Mouse (Mus musculus) neural tube, embryonic 11.5 days (tissue): ENCODE measurements around the gene Grin2c. TPM values are rescaled to one million over a fixed set of nuclear protein-coding genes. Genes with fewer than 3 reads are reported as not detected.

ENCODE experiments used
- ATAC-seq: fragments of 200-750 bp; cut with Nextera tagmentation; 2 replicates; pipeline ENCODE4 v1.8.0; 2017; ENCODE audit warnings: moderate number of reproducible peaks, mild to moderate bottlenecking, moderate TSS enrichment, moderate library complexity; ENCODE audit not compliant: insufficient read depth, low FRiP score, low TSS enrichment
- DNase-seq: peaks from one replicate; pipeline ENCODE4 v3.0.0-alpha.2; 2015; ENCODE audit warnings: low spot score
- H3K27ac ChIP-seq: fragments of 300-500 bp; sonication (generic); 2 replicates; pipeline ENCODE4 v1.5.1; 2014; ENCODE audit warnings: low read depth, mild to moderate bottlenecking, low read length
- H3K27me3 ChIP-seq: fragments of 300-500 bp; sonication (generic); 2 replicates; pipeline ENCODE4 v1.6.1; 2014; ENCODE audit warnings: mild to moderate bottlenecking, low read length, mixed read lengths; ENCODE audit not compliant: control insufficient read depth, insufficient read depth
- H3K36me3 ChIP-seq: fragments of 300-500 bp; sonication (generic); 2 replicates; pipeline ENCODE4 v1.6.1; 2014; ENCODE audit warnings: mild to moderate bottlenecking, low read length, moderate library complexity, mixed read lengths; ENCODE audit not compliant: control insufficient read depth, insufficient read depth
- H3K4me1 ChIP-seq: fragments of 300-500 bp; sonication (generic); 2 replicates; pipeline ENCODE4 v1.6.1; 2014; ENCODE audit warnings: low read length, mixed read lengths; ENCODE audit not compliant: control insufficient read depth, insufficient read depth
- H3K4me2 ChIP-seq: fragments of 300-500 bp; sonication (generic); 2 replicates; pipeline ENCODE4 v1.6.1; 2014; ENCODE audit warnings: low read depth, mild to moderate bottlenecking, moderate library complexity
- H3K4me3 ChIP-seq: fragments of 300-500 bp; sonication (generic); 2 replicates; pipeline ENCODE4 v1.5.1; 2014; ENCODE audit warnings: low read depth, low read length
- H3K9ac ChIP-seq: fragments of 300-500 bp; sonication (generic); 2 replicates; pipeline ENCODE4 v1.6.1; 2014; ENCODE audit warnings: mild to moderate bottlenecking, low read length
- H3K9me3 ChIP-seq: fragments of 300-500 bp; sonication (generic); 2 replicates; pipeline ENCODE4 v1.6.1; 2016; ENCODE audit warnings: low read length; ENCODE audit not compliant: control insufficient read depth
- WGBS: fragments of 180-500 bp; shearing (Covaris S2); extraction: QIAGEN DNeasy Blood & Tissue Kit; methylation state at CpG from one replicate; pipeline ENCODE4 v1.1.7; 2014; 5-methylcytosine and 5-hydroxymethylcytosine counted together
- microRNA-seq: library from miRNA; unstranded; fragments of <30 nt; microRNA quantifications from one replicate; pipeline ENCODE4, GENCODE M21; 2016
- polyA plus RNA-seq: library from polyadenylated mRNA; unstranded; fragments of >200 nt; fragmentation: Nextera tagmentation; extraction: Ambion mirVana; gene quantifications from 2 replicates; pipeline ENCODE4 v1.2.1, GENCODE M21; 2014

Gene Grin2c
- polyA plus RNA-seq, 1 experiment from 2014 or later, result 0.57 TPM

- no peak overlapping the region for H3K4me2 ChIP-seq
Measured at GRCm38 (mm10) chr11:115200520-115200919, 66.5 kb downstream of the Grin2c start.

More at GRCm38 (mm10) chr11:115200520-115200919, 66.5 kb downstream of the Grin2c start:
- WGBS, result 96% methylated on average over 4 of the region's 4 CpGs
- Histone ChIP-seq H3K9me3 (no peaks in the 10 kb centered on the region), H3K4me1 (no peaks in the 10 kb centered on the region; the same call in 1 of the 2 replicates), H3K36me3 (no peaks in the 10 kb centered on the region; the same call in 1 of the 2 replicates), H3K9ac (no peak overlapping the region), H3K27me3 (no peaks in the 10 kb centered on the region), H3K27ac (no peak overlapping the region), H3K4me3 (no peak overlapping the region)
- DNase-seq (no peak), ATAC-seq (no peak)

Small RNA genes within 50 kb of the gene (microRNA-seq; reads per million reads assigned to microRNA genes)
- not detected for gene Gm25837

Other genes starting within 250 kb of the Grin2c start
- not detected in 2 replicates for gene Cd300ld4, start 240.2 kb downstream of the Grin2c start, polyA plus RNA-seq
- not detected in 2 replicates for gene Cd300ld5, start 229.5 kb downstream of the Grin2c start, polyA plus RNA-seq
- not detected in 2 replicates for gene Cd300ld3, start 218.8 kb downstream of the Grin2c start, polyA plus RNA-seq
- gene Cd300e, start 205.1 kb downstream of the Grin2c start, polyA plus RNA-seq, result not detected in 2 replicates
- gene Rab37, start 175.8 kb downstream of the Grin2c start, polyA plus RNA-seq, result 1.3 and 1.9 TPM in 2 replicates
- gene Cd300lf, start 133.3 kb downstream of the Grin2c start, polyA plus RNA-seq, result not detected in 2 replicates
- gene Slc9a3r1, start 103.9 kb downstream of the Grin2c start, polyA plus RNA-seq, result 43.4 and 44.1 TPM in 2 replicates
- gene Tmem104, start 79.8 kb downstream of the Grin2c start, polyA plus RNA-seq, result 8.8 and 11.0 TPM in 2 replicates
- gene Nat9, start 79.4 kb downstream of the Grin2c start, polyA plus RNA-seq, result 20.3 and 20.8 TPM in 2 replicates
- 14.0 and 15.1 TPM in 2 replicates for gene Fdxr, start 9.8 kb upstream of the Grin2c start, polyA plus RNA-seq
- 0.18 and 0.24 TPM in 2 replicates for gene Fads6, start 30.4 kb upstream of the Grin2c start, polyA plus RNA-seq
- gene Otop2, start 39.9 kb upstream of the Grin2c start, polyA plus RNA-seq, result not detected in 2 replicates
- gene Ush1g, start 54.8 kb upstream of the Grin2c start, polyA plus RNA-seq, result 0.12 TPM in 1 of 2 replicates, not detected in the other
- gene Otop3, start 67.5 kb upstream of the Grin2c start, polyA plus RNA-seq, result 0.35 and 0.37 TPM in 2 replicates
- gene Hid1, start 100.5 kb upstream of the Grin2c start, polyA plus RNA-seq, result 13.1 and 16.1 TPM in 2 replicates
- 18.1 and 18.5 TPM in 2 replicates for gene Cdr2l, start 114.7 kb upstream of the Grin2c start, polyA plus RNA-seq
- 221 and 230 TPM in 2 replicates for gene Mrpl58, start 136.5 kb upstream of the Grin2c start, polyA plus RNA-seq
- gene Atp5h, start 152.7 kb upstream of the Grin2c start, polyA plus RNA-seq, result 866 and 868 TPM in 2 replicates
- gene Kctd2, start 152.9 kb upstream of the Grin2c start, polyA plus RNA-seq, result 22.0 and 25.7 TPM in 2 replicates
- 0.12 TPM in 1 of 2 replicates, not detected in the other for gene Trim80, start 173.3 kb upstream of the Grin2c start, polyA plus RNA-seq
- gene Slc16a5, start 195.2 kb upstream of the Grin2c start, polyA plus RNA-seq, result 0.11 and 0.22 TPM in 2 replicates
- 7.8 and 8.3 TPM in 2 replicates for gene Armc7, start 208.4 kb upstream of the Grin2c start, polyA plus RNA-seq
- gene Nt5c, start 224.6 kb upstream of the Grin2c start, polyA plus RNA-seq, result 76.0 and 77.0 TPM in 2 replicates
- gene Jpt1, start 247.1 kb upstream of the Grin2c start, polyA plus RNA-seq, result 870 and 877 TPM in 2 replicates